Mouse (Mus musculus) ovary, adult 2 months (tissue): ENCODE results near the gene Krcc1. TPM values are rescaled to one million over a fixed set of nuclear protein-coding genes. Genes with fewer than 3 reads are reported as not detected.

Source experiments
- polyA plus RNA-seq: library from polyadenylated mRNA; depleted of rRNA; stranded (reverse); fragments of >200 nt; gene quantifications from 2 replicates; pipeline ENCODE4 v1.2.3, GENCODE M21; 2012; rRNA removed

The Krcc1 gene
- 5.4 and 6.8 TPM in 2 replicates for polyA plus RNA-seq

DNA sequence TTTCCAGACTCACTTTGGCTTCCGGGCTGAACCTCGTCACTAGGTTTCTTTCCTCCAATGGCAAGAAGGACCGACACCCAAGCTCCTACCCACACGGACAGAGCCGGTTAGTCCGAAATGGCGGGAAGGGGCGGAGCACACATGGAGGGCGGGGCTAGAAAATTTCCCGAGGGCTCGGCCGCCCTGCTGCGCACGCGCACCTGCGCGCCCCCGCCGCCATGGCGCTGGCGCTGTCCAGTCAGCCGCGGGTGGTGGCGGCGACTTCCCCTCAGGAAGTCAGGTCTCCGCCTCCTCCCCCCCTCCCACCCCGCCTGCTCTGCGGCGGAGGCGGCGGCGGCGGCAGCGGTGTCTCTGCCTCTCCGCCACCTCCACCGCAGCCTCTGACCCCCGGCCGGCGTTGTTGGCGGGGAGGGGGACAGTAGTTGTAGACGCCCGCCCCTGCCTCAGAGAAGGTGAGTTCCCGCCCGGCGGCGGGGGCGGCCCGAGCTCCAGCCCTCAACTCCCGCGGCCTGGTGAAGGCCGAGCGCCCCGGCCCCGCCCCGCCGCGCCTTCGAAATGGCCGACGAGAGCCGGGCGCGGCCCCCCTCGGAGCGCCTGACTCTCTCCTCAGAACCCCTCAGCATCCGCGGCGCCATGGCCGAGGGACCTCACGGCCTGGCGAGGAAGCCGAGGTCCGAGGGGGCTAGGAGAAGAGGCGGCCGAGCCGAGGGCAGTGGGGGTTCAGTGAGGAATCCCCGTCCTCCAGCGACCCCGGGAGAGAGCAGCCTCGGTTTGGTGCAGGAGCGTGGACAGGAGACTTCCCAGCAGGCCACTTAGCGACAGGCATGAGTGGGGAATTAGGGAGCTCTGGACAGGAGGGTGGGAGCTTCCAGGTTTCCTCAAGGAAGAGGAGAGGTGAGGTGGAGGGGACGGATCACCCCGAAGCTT is at the start of gene Krcc1:
Gene Krcc1, plus strand, starts transcription at position 289 of the 927 bp plus-strand sequence.

DNA sequence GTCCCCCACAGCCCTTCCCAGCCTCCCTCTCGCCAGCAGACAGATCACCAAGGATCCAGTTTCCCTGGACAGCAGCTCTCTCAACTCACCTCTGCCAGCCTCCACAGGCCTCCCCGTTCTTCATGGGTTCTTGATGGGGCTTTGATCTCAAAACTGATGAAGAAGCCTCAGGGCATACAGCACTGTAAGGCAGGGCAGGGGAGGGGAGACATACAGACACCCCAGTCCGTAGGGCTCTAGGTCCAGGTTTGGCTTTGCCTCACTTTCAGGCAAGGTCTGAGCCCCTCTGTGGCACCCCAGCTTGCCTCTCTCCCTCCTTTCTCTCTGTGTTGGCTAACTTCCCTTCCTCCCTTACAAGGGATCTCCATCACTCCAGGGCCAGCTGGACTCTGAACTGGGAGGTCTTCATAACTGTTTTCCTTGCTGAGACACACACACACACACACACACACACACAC is 50.4 kb downstream of the Krcc1 start, which contains the start of gene Smyd1:
Gene Smyd1, minus strand, starts transcription at position 408 of the 458 bp plus-strand sequence.

DNA sequence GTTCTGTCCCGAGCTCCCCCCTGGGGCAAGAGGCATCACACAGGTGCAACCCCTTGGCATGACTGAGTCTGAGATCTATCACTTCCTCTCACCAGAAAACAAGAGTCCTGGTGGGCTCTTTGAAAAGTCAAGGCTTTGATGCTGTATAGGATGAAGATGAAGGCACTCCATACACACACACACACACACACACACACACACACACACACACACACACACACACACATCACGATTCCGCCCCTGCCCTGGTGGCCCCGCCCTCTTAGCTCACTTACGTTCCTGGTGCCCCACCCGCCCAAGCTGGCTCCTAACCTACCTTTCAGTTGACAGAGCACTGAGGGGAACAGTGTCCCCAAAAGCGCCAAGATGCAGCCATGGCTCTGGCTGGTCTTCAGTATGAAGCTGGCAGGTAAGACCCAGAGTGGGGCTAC is 51.0 kb downstream of the Krcc1 start, which contains the start of gene Cd8b1:
Gene Cd8b1, plus strand, starts transcription at position 298 of the 431 bp plus-strand sequence.

Other genes starting within 250 kb of the Krcc1 start
- gene Thnsl2, start 127.2 kb upstream of the Krcc1 start, polyA plus RNA-seq = 11.6 and 14.1 TPM in 2 replicates
- 0.45 TPM in 1 of 2 replicates, not detected in the other for gene Fabp1, start 71.8 kb upstream of the Krcc1 start, polyA plus RNA-seq
- 0.17 and 0.26 TPM in 2 replicates for gene Smyd1, start 50.6 kb downstream of the Krcc1 start, polyA plus RNA-seq
- 0.14 TPM in 1 of 2 replicates, not detected in the other for gene Cd8b1, start 51.1 kb downstream of the Krcc1 start, polyA plus RNA-seq
- 0.06 and 0.10 TPM in 2 replicates for gene Cd8a, start 101.8 kb downstream of the Krcc1 start, polyA plus RNA-seq
- gene Rmnd5a, start 169.0 kb downstream of the Krcc1 start, polyA plus RNA-seq = 19.4 and 20.7 TPM in 2 replicates
- 31.2 and 49.0 TPM in 2 replicates for gene Rnf103, start 222.2 kb downstream of the Krcc1 start, polyA plus RNA-seq